In the genomic region with DNA sequence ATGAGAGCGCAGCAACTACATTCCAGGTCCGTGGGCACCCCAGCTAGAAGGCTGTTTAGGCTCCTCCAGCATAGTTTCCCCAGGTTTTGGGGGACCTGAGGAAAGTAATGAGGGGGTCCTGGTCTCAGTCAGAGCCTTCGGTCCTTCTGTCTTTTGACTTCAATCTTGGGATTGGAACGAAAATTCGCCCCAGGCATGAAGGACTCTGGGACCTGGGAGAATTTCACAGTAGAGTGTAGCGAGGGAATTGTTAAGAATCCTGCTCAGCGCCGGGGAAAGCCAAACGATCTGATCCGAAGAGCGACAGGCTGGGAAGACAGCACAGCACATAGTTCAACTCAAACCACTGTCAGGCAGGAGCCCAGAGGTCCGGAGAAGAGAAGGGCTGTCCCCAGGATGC, we compare ENCODE assay signal across 14 mouse cellular contexts. TPM values are rescaled to one million over a fixed set of nuclear protein-coding genes. Genes with fewer than 3 reads are reported as not detected.
A peak's percentile ranks its signal among the peaks of the same experiment; 100 is the strongest.
DNase-seq lines count a peak whose midpoint lies in the region; ATAC-seq and TF ChIP-seq lines count a peak whose summit lies in the region.
"Had no signal": no experiment of that assay in that cellular context is flagged by ENCODE, and none has a peak within 500 bp of the region (broad histone marks: within the 10 kb centered on the region; RNA-seq: fewer than 3 reads in every experiment).

No protein-coding gene starts in this region.

- no peak for TF ChIP-seq CTCF in stomach, postnatal 0 days (IDR thresholded peaks at IDR 0.05; ENCODE audit: low read depth)

- DNase-seq in kidney, adult 11 months = no peak
- peak; percentile 17 for DNase-seq in forelimb bud, embryonic 11.5 days (ENCODE audit: low read depth, low spot score)
- DNase-seq in midbrain, embryonic 11.5 days (ENCODE audit: low spot score, missing footprints) = peak; percentile 97
- DNase-seq in stomach, postnatal 0 days (ENCODE audit: low spot score) = no peak
- no peak for DNase-seq in adrenal gland, adult 2 months
- no peak for DNase-seq in layer of hippocampus, adult 9-10 months (ENCODE audit: low spot score)
- no peak for DNase-seq in urinary bladder, postnatal 10 days (ENCODE audit: low spot score)
- DNase-seq: gastrocnemius, postnatal 25 days; layer of hippocampus, postnatal 36 days; thymus, adult 18-20 months had no signal

- peak overlapping the region; percentile 46; the same call in 1 of the 2 replicates for H3K4me2 ChIP-seq in kidney, embryonic 15.5 days
- peak overlapping the region; percentile 64 for H3K4me2 ChIP-seq in midbrain, embryonic 11.5 days
- H3K4me2 ChIP-seq in stomach, postnatal 0 days (replicated peaks; ENCODE audit: low read depth) = no peak overlapping the region

- H3K4me3 ChIP-seq in kidney, embryonic 15.5 days (replicated peaks) = peak overlapping the region; percentile 20
- peak overlapping the region; percentile 35 for H3K4me3 ChIP-seq in midbrain, embryonic 11.5 days (ENCODE audit: low read depth, low read length)
- peak overlapping the region; percentile 15; the same call in 1 of the 2 replicates for H3K4me3 ChIP-seq in stomach, postnatal 0 days (ENCODE audit: low read depth, low read length)

- no peak for ATAC-seq in kidney, embryonic 15.5 days (replicated peaks; ENCODE audit: low FRiP score)
- no peak for ATAC-seq in midbrain, embryonic 11.5 days (ENCODE audit: low FRiP score)
- ATAC-seq in stomach, postnatal 0 days (ENCODE audit: low FRiP score, low TSS enrichment) = no peak
- ATAC-seq: intestine, embryonic 16.5 days had no signal

- H3K27me3 ChIP-seq in kidney, embryonic 15.5 days = peaks cover 100% of the 10 kb centered on the region
- peaks cover 98% of the 10 kb centered on the region for H3K27me3 ChIP-seq in midbrain, embryonic 11.5 days (ENCODE audit: control insufficient read depth, insufficient read depth, low read length)
- H3K27me3 ChIP-seq in stomach, postnatal 0 days (ENCODE audit: control insufficient read depth, insufficient read depth, low read length) = peaks cover 46% of the 10 kb centered on the region

- no peak overlapping the region for H3K9ac ChIP-seq in kidney, embryonic 15.5 days
- H3K9ac ChIP-seq in midbrain, embryonic 11.5 days (ENCODE audit: low read length) = peak overlapping the region; percentile 32; the same call in 1 of the 2 replicates
- no peak overlapping the region for H3K9ac ChIP-seq in stomach, postnatal 0 days (ENCODE audit: low read length)
- H3K9ac ChIP-seq: lung, embryonic 14.5 days had no signal

- peaks cover 58% of the 10 kb centered on the region for H3K4me1 ChIP-seq in kidney, embryonic 15.5 days
- H3K4me1 ChIP-seq in midbrain, embryonic 11.5 days (ENCODE audit: control insufficient read depth, insufficient read depth, low read length) = peaks cover 50% of the 10 kb centered on the region
- peaks cover 3% of the 10 kb centered on the region; the same call in 1 of the 2 replicates for H3K4me1 ChIP-seq in stomach, postnatal 0 days (replicated peaks; ENCODE audit: control insufficient read depth, insufficient read depth)

- WGBS in kidney, embryonic 15.5 days = 2% methylated on average over 12 of the region's 12 CpGs
- WGBS in midbrain, embryonic 11.5 days = 2% methylated on average over 12 of the region's 12 CpGs
- 5% methylated on average over 12 of the region's 12 CpGs for WGBS in stomach, postnatal 0 days

- H3K36me3 ChIP-seq in kidney, embryonic 15.5 days = no peaks in the 10 kb centered on the region
- H3K36me3 ChIP-seq in midbrain, embryonic 11.5 days (ENCODE audit: control insufficient read depth, insufficient read depth, low read length) = no peaks in the 10 kb centered on the region
- no peaks in the 10 kb centered on the region for H3K36me3 ChIP-seq in stomach, postnatal 0 days (ENCODE audit: control insufficient read depth, insufficient read depth, low read length)

- no peak overlapping the region for H3K27ac ChIP-seq in kidney, embryonic 15.5 days
- no peak overlapping the region; the same call in 1 of the 2 replicates for H3K27ac ChIP-seq in midbrain, embryonic 11.5 days (ENCODE audit: low read depth, low read length)
- H3K27ac ChIP-seq in stomach, postnatal 0 days (replicated peaks) = no peak overlapping the region

- H3K9me3 ChIP-seq in kidney, embryonic 15.5 days (replicated peaks) = no peaks in the 10 kb centered on the region
- no peaks in the 10 kb centered on the region for H3K9me3 ChIP-seq in midbrain, embryonic 11.5 days (ENCODE audit: control insufficient read depth, low read length)
- no peaks in the 10 kb centered on the region for H3K9me3 ChIP-seq in stomach, postnatal 0 days (ENCODE audit: control insufficient read depth, low read length)

- TF ChIP-seq EP300 in stomach, postnatal 0 days (optimal IDR thresholded peaks at IDR 0.05) = no peak

RNA-seq across cellular contexts. Expression of a gene that starts 2.5 kb away (rescaled TPM):
- not detected in 2 replicates for polyA plus RNA-seq in kidney, embryonic 15.5 days (2015; fragmentation: Nextera tagmentation; extraction: Ambion mirVana)
- polyA plus RNA-seq in midbrain, embryonic 11.5 days (2014; fragmentation: Nextera tagmentation; extraction: Ambion mirVana) = 11.3 and 11.7 TPM in 2 replicates
- polyA plus RNA-seq in stomach, postnatal 0 days (2015; fragmentation: Nextera tagmentation; extraction: Ambion mirVana) = not detected in 2 replicates
- not detected for total RNA-seq in adrenal gland, adult 2 months (2021)
- 0.09 TPM in 1 of 2 replicates, not detected in the other for polyA plus RNA-seq in adrenal gland, adult 2 months (2012; rRNA removed)
- total RNA-seq: CH12.LX; gastrocnemius, postnatal 25 days had no signal
- polyA plus RNA-seq: intestine, embryonic 16.5 days; lung, embryonic 14.5 days had no signal

RNA-seq across cellular contexts. Expression of a gene that starts 33.2 kb away (rescaled TPM):
- 75.7 and 77.7 TPM in 2 replicates for polyA plus RNA-seq in kidney, embryonic 15.5 days (2015; fragmentation: Nextera tagmentation; extraction: Ambion mirVana)
- 70.1 and 70.2 TPM in 2 replicates for polyA plus RNA-seq in midbrain, embryonic 11.5 days (2014; fragmentation: Nextera tagmentation; extraction: Ambion mirVana)
- polyA plus RNA-seq in stomach, postnatal 0 days (2015; fragmentation: Nextera tagmentation; extraction: Ambion mirVana) = 22.2 and 23.4 TPM in 2 replicates
- 10 to 100 TPM; 20.7 to 23.8 TPM for total RNA-seq in adrenal gland, adult 2 months (2021)
- polyA plus RNA-seq in adrenal gland, adult 2 months (2012; rRNA removed) = 4.7 and 5.4 TPM in 2 replicates

RNA-seq across cellular contexts. Expression of a gene that starts 50.9 kb away (rescaled TPM):
- 43.9 and 46.2 TPM in 2 replicates for polyA plus RNA-seq in kidney, embryonic 15.5 days (2015; fragmentation: Nextera tagmentation; extraction: Ambion mirVana)
- 28.4 and 33.0 TPM in 2 replicates for polyA plus RNA-seq in midbrain, embryonic 11.5 days (2014; fragmentation: Nextera tagmentation; extraction: Ambion mirVana)
- polyA plus RNA-seq in stomach, postnatal 0 days (2015; fragmentation: Nextera tagmentation; extraction: Ambion mirVana) = 11.1 and 11.5 TPM in 2 replicates
- total RNA-seq in adrenal gland, adult 2 months (2021) = 10 to 100 TPM; 57.0 to 62.7 TPM
- 56.0 and 63.5 TPM in 2 replicates for polyA plus RNA-seq in adrenal gland, adult 2 months (2012; rRNA removed)

Comparison
In these comparisons a context has a peak if more than half of its experiments do, and no peak if none do; other contexts are left out.
1. DNase-seq: peak in forelimb bud, embryonic 11.5 days (single experiment) and midbrain, embryonic 11.5 days (single experiment); none in kidney, adult 11 months (single experiment), stomach, postnatal 0 days (single experiment), adrenal gland, adult 2 months (single experiment), layer of hippocampus, adult 9-10 months (single experiment) and urinary bladder, postnatal 10 days (single experiment).
2. RNA of a gene that starts 2.5 kb away (polyA plus RNA-seq): 11.3 to 11.7 TPM in midbrain, embryonic 11.5 days; not detected in kidney, embryonic 15.5 days, not detected in stomach, postnatal 0 days and 0.09 TPM in adrenal gland, adult 2 months; every median in the first group is over 10 times any median in the second.
3. Peak in every context shown above with its lines, with median percentiles within 50 percentile points of each other: H3K4me3 ChIP-seq.